Comparison of ENCODE assay signal across 8 mouse cellular contexts in genomic region chr5:114099709-114100389, GRCm38 (mm10). TPM values are rescaled to one million over a fixed set of nuclear protein-coding genes. Genes with fewer than 3 reads are reported as not detected.
DNase-seq lines count a peak whose midpoint lies in the region; ATAC-seq and TF ChIP-seq lines count a peak whose summit lies in the region.

No protein-coding gene starts in this region.

- WGBS in cerebellum, adult 2 months, result 6% methylated on average over 37 of the region's 37 CpGs
- WGBS in hindbrain, embryonic 11.5 days, result 8% methylated on average over 37 of the region's 37 CpGs

- H3K36me3 ChIP-seq in MEL (ENCODE audit: control insufficient read depth in 1 of 2, insufficient read depth in 2 of 2, low read length in 2 of 2), result peaks cover 0 to 4% of the 10 kb centered on the region in 2 experiments; a peak in 2 of 4 replicates
- no peaks in the 10 kb centered on the region for H3K36me3 ChIP-seq in hindbrain, embryonic 11.5 days (ENCODE audit: control insufficient read depth, insufficient read depth, low read length)

- no peaks in the 10 kb centered on the region for H3K9me3 ChIP-seq in MEL (replicated peaks; ENCODE audit: insufficient read depth, low read length)
- no peaks in the 10 kb centered on the region for H3K9me3 ChIP-seq in hindbrain, embryonic 11.5 days (ENCODE audit: control insufficient read depth, low read length)

- TF ChIP-seq CTCF in MEL (IDR thresholded peaks at IDR 0.05 in 2 of 3, conservative IDR thresholded peaks at IDR 0.05 in 1 of 3; ENCODE audit: control insufficient read depth in 1 of 3, insufficient read depth in 1 of 3, low read depth in 2 of 3, low read length in 3 of 3, poor library complexity in 1 of 3, severe bottlenecking in 1 of 3), result 0 out of 6 replicates have a peak, but pooled peaks of 1 of the 3 experiments have one; percentile 7
- no peak for TF ChIP-seq CTCF in cerebellum, adult 2 months (IDR thresholded peaks at IDR 0.05; ENCODE audit: borderline replicate concordance, insufficient read depth, low read depth, low read length)

- H3K27me3 ChIP-seq in MEL (ENCODE audit: control insufficient read depth in 1 of 2, insufficient read depth in 2 of 2, low read length in 2 of 2), result 0 out of 4 replicates have a peak, but pooled peaks cover 0 to 2% of the 10 kb centered on the region in 2 experiments
- no peaks in the 10 kb centered on the region for H3K27me3 ChIP-seq in cerebellum, adult 2 months (ENCODE audit: control insufficient read depth, insufficient read depth, low read length)
- no peaks in the 10 kb centered on the region for H3K27me3 ChIP-seq in hindbrain, embryonic 11.5 days (ENCODE audit: control insufficient read depth, insufficient read depth, low read length)

- peak; percentile 94 for DNase-seq in MEL (ENCODE audit: low read depth, low spot score)
- DNase-seq in cerebellum, adult 2 months, result peak; percentile 89 to 98
- DNase-seq in frontal cortex, adult 2 months (ENCODE audit: extremely low spot score in 1 of 2, low spot score in 1 of 2), result peak; percentile 87 to 97
- DNase-seq in hindbrain, embryonic 11.5 days (ENCODE audit: low spot score), result peak; percentile 97
- DNase-seq in layer of hippocampus, postnatal 10 days (ENCODE audit: low spot score in 2 of 2), result peak; percentile 99
- DNase-seq in lung, postnatal 10 days, result peak; percentile 95
- peak; percentile 92 for DNase-seq in ovary, postnatal 36 days (ENCODE audit: low spot score)
- peak; percentile 95 for DNase-seq in thymus, postnatal 25 days

- H3K4me1 ChIP-seq in MEL (ENCODE audit: control insufficient read depth in 1 of 2, insufficient read depth in 2 of 2, low read length in 2 of 2), result peaks cover 0 to 7% of the 10 kb centered on the region in 2 experiments; a peak in 1 of 4 replicates
- peaks cover 24% of the 10 kb centered on the region for H3K4me1 ChIP-seq in cerebellum, adult 2 months (ENCODE audit: control insufficient read depth, insufficient read depth, low read length)
- peaks cover 8% of the 10 kb centered on the region; the same call in 1 of the 2 replicates for H3K4me1 ChIP-seq in hindbrain, embryonic 11.5 days (replicated peaks; ENCODE audit: control insufficient read depth, insufficient read depth, low read length)

- H3K79me2 ChIP-seq in MEL (ENCODE audit: control insufficient read depth, insufficient read depth, low read length, poor library complexity), result peaks cover 9% of the 10 kb centered on the region

- peak; percentile 85 for ATAC-seq in hindbrain, embryonic 11.5 days (ENCODE audit: low FRiP score)

- peak overlapping the region; percentile 3 to 80 for H3K4me3 ChIP-seq in MEL (ENCODE audit: control insufficient read depth in 1 of 2, insufficient read depth in 1 of 2, low read depth in 2 of 2, low read length in 2 of 2)
- peak overlapping the region; percentile 64 for H3K4me3 ChIP-seq in cerebellum, adult 2 months (replicated peaks; ENCODE audit: insufficient read depth, low read depth, low read length)
- H3K4me3 ChIP-seq in hindbrain, embryonic 11.5 days (ENCODE audit: low read depth, low read length), result peak overlapping the region; percentile 94

- no peak for TF ChIP-seq RAD21 in MEL (IDR thresholded peaks at IDR 0.05; ENCODE audit: low read depth, low read length)

- peak overlapping the region; percentile 92 for H3K9ac ChIP-seq in MEL (ENCODE audit: control insufficient read depth, low read depth, low read length, poor library complexity, severe bottlenecking)
- peak overlapping the region; percentile 95 for H3K9ac ChIP-seq in hindbrain, embryonic 11.5 days (ENCODE audit: low read depth, low read length)

- peak; percentile 35 to 52; a peak in 1 of 4 replicates for TF ChIP-seq POLR2A in MEL (IDR thresholded peaks at IDR 0.05; ENCODE audit: control insufficient read depth in 1 of 2, insufficient read depth in 1 of 2, low read depth in 1 of 2, low read length in 2 of 2, poor library complexity in 1 of 2)
- TF ChIP-seq POLR2A in cerebellum, adult 2 months (IDR thresholded peaks at IDR 0.05; ENCODE audit: borderline replicate concordance, insufficient read depth, low read length), result peak; percentile 48; the same call in 1 of the 2 replicates

- no peak overlapping the region for H3K27ac ChIP-seq in MEL (ENCODE audit: control insufficient read depth, low read depth, low read length)
- H3K27ac ChIP-seq in cerebellum, adult 2 months (ENCODE audit: insufficient read depth, low read length), result no peak overlapping the region
- H3K27ac ChIP-seq in hindbrain, embryonic 11.5 days (ENCODE audit: low read depth, low read length), result peak overlapping the region; percentile 65

- no peak for TF ChIP-seq EP300 in MEL (IDR thresholded peaks at IDR 0.05; ENCODE audit: low read depth in 1 of 2, low read length in 2 of 2)

- peak overlapping the region; percentile 96 for H3K4me2 ChIP-seq in hindbrain, embryonic 11.5 days (replicated peaks; ENCODE audit: low read depth, low read length)

TF ChIP-seq in MEL, 35 proteins besides CTCF, POLR2A, EP300 and RAD21:
- TF ChIP-seq USF1 (IDR thresholded peaks at IDR 0.05; ENCODE audit: low read depth, low read length) (peak; percentile 24; the same call in 1 of the 2 replicates), MAZ (IDR thresholded peaks at IDR 0.05; ENCODE audit: low read depth, low read length) (peak; percentile 91; the same call in 1 of the 2 replicates), ELF1 (IDR thresholded peaks at IDR 0.05; ENCODE audit: low read depth, low read length) (peak; percentile 72), UBTF (IDR thresholded peaks at IDR 0.05; ENCODE audit: borderline replicate concordance, insufficient read depth, low read depth, low read length) (peak; percentile 86; the same call in 1 of the 2 replicates), CHD2 (IDR thresholded peaks at IDR 0.05; ENCODE audit: low read length) (no peak), NELFE (IDR thresholded peaks at IDR 0.05; ENCODE audit: low read depth, low read length) (peak; percentile 32), SIN3A (IDR thresholded peaks at IDR 0.05; ENCODE audit: low read length) (peak; percentile 96), TBP (IDR thresholded peaks at IDR 0.05; ENCODE audit: low read depth, low read length) (peak; percentile 80), CHD1 (IDR thresholded peaks at IDR 0.05; ENCODE audit: low read depth, low read length) (no peak), TCF12 (IDR thresholded peaks at IDR 0.05; ENCODE audit: low read depth, low read length) (peak; percentile 76), HCFC1 (IDR thresholded peaks at IDR 0.05; ENCODE audit: low read depth, low read length) (peak; percentile 95), RCOR1 (IDR thresholded peaks at IDR 0.05; ENCODE audit: low read depth, low read length) (0 out of 2 replicates have a peak, but pooled peaks have one; percentile 6), MXI1 (IDR thresholded peaks at IDR 0.05; ENCODE audit: low read depth, low read length) (peak; percentile 83), ZMIZ1 (IDR thresholded peaks at IDR 0.05; ENCODE audit: low read depth, low read length) (no peak)

RNA-seq across cellular contexts. Expression of gene Svop, which starts 8.5 kb away (rescaled TPM):
- not detected in 2 replicates for total RNA-seq in MEL (2012; rRNA removed)
- not detected for polyA plus RNA-seq in MEL (2012; ENCODE audit: insufficient read depth in 1 of 2, insufficient read length in 2 of 2, low read depth in 1 of 2, low replicate concordance in 2 of 2, missing spikeins in 1 of 2)
- 95.3 and 95.7 TPM in 2 replicates for polyA plus RNA-seq in cerebellum, adult 2 months (2012; rRNA removed)
- 105 and 113 TPM in 2 replicates for polyA plus RNA-seq in frontal cortex, adult 2 months (2012; rRNA removed)
- polyA plus RNA-seq in hindbrain, embryonic 11.5 days (2014; fragmentation: Nextera tagmentation; extraction: Ambion mirVana), result 26.7 and 29.6 TPM in 2 replicates
- 100 to 1,000 TPM; 134 to 141 TPM for total RNA-seq in layer of hippocampus, postnatal 10 days (2021)

RNA-seq across cellular contexts. Expression of gene Alkbh2, which starts 28.2 kb away (rescaled TPM):
- 15.2 and 15.7 TPM in 2 replicates for total RNA-seq in MEL (2012; rRNA removed)
- polyA plus RNA-seq in MEL (2012; ENCODE audit: insufficient read depth in 1 of 2, insufficient read length in 2 of 2, low read depth in 1 of 2, low replicate concordance in 2 of 2, missing spikeins in 1 of 2), result 10 to 100 TPM in 1 of 2 experiments, not detected in 1; 22.6 TPM
- polyA plus RNA-seq in cerebellum, adult 2 months (2012; rRNA removed), result 10.2 and 10.9 TPM in 2 replicates
- 8.7 and 10.0 TPM in 2 replicates for polyA plus RNA-seq in frontal cortex, adult 2 months (2012; rRNA removed)
- polyA plus RNA-seq in hindbrain, embryonic 11.5 days (2014; fragmentation: Nextera tagmentation; extraction: Ambion mirVana), result 9.4 and 9.8 TPM in 2 replicates
- 1 to 10 TPM; 4.1 to 5.5 TPM for total RNA-seq in layer of hippocampus, postnatal 10 days (2021)

RNA-seq across cellular contexts. Expression of gene Ung, which starts 30.3 kb away (rescaled TPM):
- total RNA-seq in MEL (2012; rRNA removed), result 19.6 and 22.1 TPM in 2 replicates
- polyA plus RNA-seq in MEL (2012; ENCODE audit: insufficient read depth in 1 of 2, insufficient read length in 2 of 2, low read depth in 1 of 2, low replicate concordance in 2 of 2, missing spikeins in 1 of 2), result 10 to 100 TPM in 1 of 2 experiments, not detected in 1; 62.2 TPM
- polyA plus RNA-seq in cerebellum, adult 2 months (2012; rRNA removed), result 4.3 and 4.6 TPM in 2 replicates
- 5.4 and 5.9 TPM in 2 replicates for polyA plus RNA-seq in frontal cortex, adult 2 months (2012; rRNA removed)
- polyA plus RNA-seq in hindbrain, embryonic 11.5 days (2014; fragmentation: Nextera tagmentation; extraction: Ambion mirVana), result 18.1 and 25.5 TPM in 2 replicates
- total RNA-seq in layer of hippocampus, postnatal 10 days (2021), result 1 to 10 TPM; 4.3 to 5.4 TPM

RNA-seq across cellular contexts. Expression of gene Usp30, which starts 34.6 kb away (rescaled TPM):
- 11.9 and 12.8 TPM in 2 replicates for total RNA-seq in MEL (2012; rRNA removed)
- 10 to 100 TPM in 1 of 2 experiments, not detected in 1; 21.1 TPM for polyA plus RNA-seq in MEL (2012; ENCODE audit: insufficient read depth in 1 of 2, insufficient read length in 2 of 2, low read depth in 1 of 2, low replicate concordance in 2 of 2, missing spikeins in 1 of 2)
- polyA plus RNA-seq in cerebellum, adult 2 months (2012; rRNA removed), result 42.9 and 44.1 TPM in 2 replicates
- 31.5 and 34.5 TPM in 2 replicates for polyA plus RNA-seq in frontal cortex, adult 2 months (2012; rRNA removed)
- 11.0 and 11.1 TPM in 2 replicates for polyA plus RNA-seq in hindbrain, embryonic 11.5 days (2014; fragmentation: Nextera tagmentation; extraction: Ambion mirVana)
- 10 to 100 TPM; 25.3 to 32.8 TPM for total RNA-seq in layer of hippocampus, postnatal 10 days (2021)

RNA-seq across cellular contexts. Expression of gene Acacb, which starts 46.5 kb away (rescaled TPM):
- 1.9 and 2.0 TPM in 2 replicates for total RNA-seq in MEL (2012; rRNA removed)
- polyA plus RNA-seq in MEL (2012; ENCODE audit: insufficient read depth in 1 of 2, insufficient read length in 2 of 2, low read depth in 1 of 2, low replicate concordance in 2 of 2, missing spikeins in 1 of 2), result 1 to 10 TPM in 1 of 2 experiments, not detected in 1; 5.3 TPM
- 4.6 and 5.2 TPM in 2 replicates for polyA plus RNA-seq in cerebellum, adult 2 months (2012; rRNA removed)
- polyA plus RNA-seq in frontal cortex, adult 2 months (2012; rRNA removed), result 3.3 and 3.7 TPM in 2 replicates
- polyA plus RNA-seq in hindbrain, embryonic 11.5 days (2014; fragmentation: Nextera tagmentation; extraction: Ambion mirVana), result 1.4 and 1.6 TPM in 2 replicates
- total RNA-seq in layer of hippocampus, postnatal 10 days (2021), result 1 to 10 TPM; 4.9 to 5.5 TPM

Comparison
In these comparisons a context has a peak if more than half of its experiments do, and no peak if none do; other contexts are left out.
1. H3K4me3 ChIP-seq: peak in every context shown above with its lines; median percentile 94 in hindbrain, embryonic 11.5 days; 64 in cerebellum, adult 2 months; 42 in MEL.
2. RNA of gene Svop, which starts 8.5 kb away (polyA plus RNA-seq): 105 to 113 TPM in frontal cortex, adult 2 months, 95.3 to 95.7 TPM in cerebellum, adult 2 months and 26.7 to 29.6 TPM in hindbrain, embryonic 11.5 days; not detected in MEL; every median in the first group is over 10 times any median in the second.
3. Peak in every context shown above with its lines, with median percentiles within 50 percentile points of each other: DNase-seq.